Mouse (Mus musculus) kidney, embryonic 16.5 days (tissue): Measurements from ENCODE around the gene Gtpbp2. TPM values are rescaled to one million over a fixed set of nuclear protein-coding genes. Genes with fewer than 3 reads are reported as not detected.

Source experiments
- ATAC-seq: fragments of 200-750 bp; cut with Nextera tagmentation; 2 replicates; pipeline ENCODE4 v1.8.0; 2017; ENCODE audit warnings: moderate TSS enrichment; ENCODE audit not compliant: low FRiP score, low TSS enrichment
- H3K27ac ChIP-seq: fragments of 300-500 bp; sonication (generic); 2 replicates; pipeline ENCODE4 v1.5.1; 2014; ENCODE audit warnings: low read length
- H3K27me3 ChIP-seq: fragments of 300-500 bp; sonication (generic); 2 replicates; pipeline ENCODE4 v1.6.1; 2014; ENCODE audit warnings: low read length, control low read depth, mixed read lengths; ENCODE audit not compliant: insufficient read depth
- H3K36me3 ChIP-seq: fragments of 300-500 bp; sonication (generic); 2 replicates; pipeline ENCODE4 v1.6.1; 2014; ENCODE audit warnings: low read length, control low read depth, mixed read lengths; ENCODE audit not compliant: insufficient read depth
- H3K4me1 ChIP-seq: fragments of 300-500 bp; sonication (generic); 2 replicates; pipeline ENCODE4 v1.6.1; 2014; ENCODE audit warnings: low read length, control low read depth, mixed read lengths; ENCODE audit not compliant: insufficient read depth
- H3K4me2 ChIP-seq: fragments of 300-500 bp; sonication (generic); replicated peaks from 2 replicates; pipeline ENCODE4 v1.6.1; 2014; ENCODE audit warnings: low read depth, low read length
- H3K4me3 ChIP-seq: fragments of 300-500 bp; sonication (generic); 2 replicates; pipeline ENCODE4 v1.5.1; 2014; ENCODE audit warnings: mild to moderate bottlenecking, low read length
- H3K9ac ChIP-seq: fragments of 300-500 bp; sonication (generic); replicated peaks from 2 replicates; pipeline ENCODE4 v1.6.1; 2014; ENCODE audit warnings: low read length
- H3K9me3 ChIP-seq: fragments of 300-500 bp; sonication (generic); 2 replicates; pipeline ENCODE4 v1.6.1; 2016; ENCODE audit warnings: low read length, control low read depth
- WGBS: fragments of 180-500 bp; shearing (Covaris S2); extraction: QIAGEN DNeasy Blood & Tissue Kit; methylation state at CpG from one replicate; pipeline ENCODE4 v1.1.7; 2014; 5-methylcytosine and 5-hydroxymethylcytosine counted together
- polyA plus RNA-seq: library from polyadenylated mRNA; unstranded; fragments of >200 nt; fragmentation: Nextera tagmentation; extraction: Ambion mirVana; gene quantifications from 2 replicates; pipeline ENCODE4 v1.2.1, GENCODE M21; 2015

Gtpbp2 gene
- polyA plus RNA-seq, 1 experiment from 2014 or later = 44.8 TPM

DNA sequence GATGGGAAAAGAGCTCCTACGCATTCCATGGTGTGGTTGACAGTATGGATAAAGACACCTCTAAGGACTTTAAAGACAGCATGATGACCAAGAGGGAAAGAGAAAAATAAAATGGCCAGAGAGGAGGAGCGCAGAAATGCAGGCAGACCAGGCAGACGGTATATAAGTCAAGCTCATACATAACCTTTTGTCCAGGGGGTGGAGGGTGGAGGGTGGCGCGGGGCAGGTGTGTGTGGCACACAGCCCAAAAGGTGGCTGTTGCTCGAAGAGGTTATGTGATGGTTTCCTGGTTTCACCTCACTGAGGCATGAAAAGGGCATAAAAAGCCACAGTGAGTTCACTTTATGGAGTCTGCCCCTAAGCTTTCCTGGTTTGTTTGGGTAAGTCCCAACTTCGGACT lies 1.7 kb downstream of the Gtpbp2 start:
- no peak overlapping the region for H3K4me3 ChIP-seq
- no peaks in the 10 kb centered on the region for H3K9me3 ChIP-seq
- H3K9ac ChIP-seq = no peak overlapping the region
- no peaks in the 10 kb centered on the region for H3K27me3 ChIP-seq
- H3K27ac ChIP-seq = peak overlapping the region; percentile 36; the same call in 1 of the 2 replicates
- H3K36me3 ChIP-seq = peaks cover 39% of the 10 kb centered on the region
- peak overlapping the region; percentile 75; the same call in 1 of the 2 replicates for H3K4me2 ChIP-seq
- peaks cover 26% of the 10 kb centered on the region for H3K4me1 ChIP-seq
- no peak for ATAC-seq
- 78% methylated on average over 7 of the region's 7 CpGs for WGBS

DNA sequence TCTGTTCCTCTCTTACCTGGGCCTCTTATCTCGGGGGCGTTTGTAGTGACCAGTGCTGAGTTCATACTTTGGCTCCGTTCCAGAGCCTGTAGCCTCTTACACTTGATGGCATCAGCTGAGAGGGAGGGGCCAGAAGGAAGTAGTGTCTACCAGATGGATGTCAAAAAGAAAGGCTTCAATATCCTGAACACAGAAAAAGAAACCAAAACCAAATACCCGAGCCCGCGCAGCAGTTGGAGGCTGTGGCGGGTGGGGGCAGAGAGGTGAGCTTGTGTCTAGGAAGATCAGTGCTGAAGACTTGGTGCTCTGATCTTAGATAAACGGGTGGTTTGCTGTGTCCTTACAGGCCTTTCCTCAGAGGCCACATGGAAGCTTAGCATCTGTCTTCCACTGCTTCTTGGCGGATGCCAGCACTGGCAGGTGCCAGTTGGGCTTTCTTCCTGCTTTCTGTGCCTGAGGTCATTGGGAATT lies 2.2 kb downstream of the Gtpbp2 start:
- H3K4me1 ChIP-seq = peaks cover 26% of the 10 kb centered on the region
- no peak overlapping the region for H3K4me3 ChIP-seq
- no peak for ATAC-seq
- peak overlapping the region; percentile 36 for H3K27ac ChIP-seq
- peaks cover 43% of the 10 kb centered on the region for H3K36me3 ChIP-seq
- no peaks in the 10 kb centered on the region for H3K9me3 ChIP-seq
- no peaks in the 10 kb centered on the region for H3K27me3 ChIP-seq
- H3K4me2 ChIP-seq = peak overlapping the region; percentile 75
- no peak overlapping the region for H3K9ac ChIP-seq
- WGBS = 70% methylated on average over 9 of the region's 9 CpGs

DNA sequence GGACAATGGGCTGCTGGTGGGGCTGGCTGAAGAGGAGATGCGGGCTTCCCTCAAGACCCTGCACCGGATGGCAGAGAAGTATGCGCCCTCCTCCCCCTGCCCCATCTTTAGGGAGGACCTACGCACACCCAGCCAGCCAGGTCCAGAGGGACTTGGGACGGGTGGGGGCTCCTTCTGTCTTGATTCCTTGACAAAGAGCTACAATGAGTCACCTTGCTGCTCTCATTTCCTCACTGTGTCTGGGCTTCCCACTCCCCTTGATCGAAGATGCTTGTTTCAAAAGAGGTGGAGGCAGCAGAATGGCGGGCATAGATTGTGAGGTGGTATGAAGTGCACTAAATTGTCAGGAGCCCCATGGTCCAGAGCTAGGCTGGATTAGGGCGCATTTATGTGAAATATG lies 3.5 kb downstream of the Gtpbp2 start:
- no peak overlapping the region for H3K27ac ChIP-seq
- H3K4me3 ChIP-seq = no peak overlapping the region
- H3K9me3 ChIP-seq = no peaks in the 10 kb centered on the region
- ATAC-seq = no peak
- no peaks in the 10 kb centered on the region for H3K27me3 ChIP-seq
- no peak overlapping the region for H3K9ac ChIP-seq
- H3K36me3 ChIP-seq = peaks cover 55% of the 10 kb centered on the region
- 93% methylated on average over 8 of the region's 8 CpGs for WGBS
- H3K4me2 ChIP-seq = no peak overlapping the region
- peaks cover 26% of the 10 kb centered on the region for H3K4me1 ChIP-seq

DNA sequence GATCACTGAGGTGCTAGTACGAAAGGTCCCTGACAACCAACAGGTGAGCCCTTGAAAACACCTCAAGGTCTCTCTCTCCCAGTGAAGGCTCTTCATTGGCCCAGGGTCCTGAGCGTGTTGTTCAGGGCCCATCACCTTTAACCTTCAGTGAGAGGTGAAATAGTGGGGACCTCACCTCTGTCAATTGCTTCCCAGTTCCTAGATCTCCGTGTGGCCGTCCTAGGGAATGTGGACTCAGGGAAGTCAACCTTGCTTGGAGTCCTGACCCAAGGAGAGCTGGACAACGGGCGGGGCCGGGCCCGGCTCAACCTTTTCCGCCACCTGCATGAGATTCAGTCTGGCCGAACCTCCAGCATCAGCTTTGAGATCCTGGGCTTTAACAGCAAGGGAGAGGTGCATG lies 4.0 kb downstream of the Gtpbp2 start:
- no peak for ATAC-seq
- H3K36me3 ChIP-seq = peaks cover 60% of the 10 kb centered on the region
- no peaks in the 10 kb centered on the region for H3K9me3 ChIP-seq
- no peak overlapping the region for H3K27ac ChIP-seq
- H3K27me3 ChIP-seq = no peaks in the 10 kb centered on the region
- H3K4me2 ChIP-seq = no peak overlapping the region
- WGBS = 94% methylated on average over 10 of the region's 10 CpGs
- no peak overlapping the region for H3K4me3 ChIP-seq
- H3K9ac ChIP-seq = no peak overlapping the region
- peaks cover 21% of the 10 kb centered on the region for H3K4me1 ChIP-seq

DNA sequence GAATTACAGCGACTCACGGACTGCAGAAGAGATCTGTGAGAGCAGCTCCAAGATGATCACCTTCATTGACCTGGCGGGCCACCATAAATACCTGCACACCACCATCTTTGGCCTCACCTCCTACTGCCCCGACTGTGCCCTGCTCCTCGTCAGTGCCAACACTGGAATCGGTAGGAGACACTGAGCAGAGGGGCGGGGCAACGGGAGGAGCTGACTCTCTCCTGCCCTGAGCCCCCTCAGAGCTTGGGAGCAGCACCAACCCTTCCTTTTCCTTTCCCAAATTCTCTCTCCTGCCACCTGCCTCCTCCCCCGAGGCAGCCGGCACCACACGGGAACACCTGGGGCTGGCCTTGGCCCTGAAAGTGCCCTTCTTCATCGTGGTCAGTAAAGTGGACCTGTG lies 4.6 kb downstream of the Gtpbp2 start:
- Histone ChIP-seq H3K9ac (no peak overlapping the region), H3K9me3 (no peaks in the 10 kb centered on the region), H3K27ac (no peak overlapping the region), H3K27me3 (no peaks in the 10 kb centered on the region), H3K4me2 (no peak overlapping the region), H3K36me3 (peaks cover 65% of the 10 kb centered on the region), H3K4me3 (no peak overlapping the region), H3K4me1 (peaks cover 19% of the 10 kb centered on the region)
- WGBS = 86% methylated on average over 12 of the region's 12 CpGs
- ATAC-seq = no peak

DNA sequence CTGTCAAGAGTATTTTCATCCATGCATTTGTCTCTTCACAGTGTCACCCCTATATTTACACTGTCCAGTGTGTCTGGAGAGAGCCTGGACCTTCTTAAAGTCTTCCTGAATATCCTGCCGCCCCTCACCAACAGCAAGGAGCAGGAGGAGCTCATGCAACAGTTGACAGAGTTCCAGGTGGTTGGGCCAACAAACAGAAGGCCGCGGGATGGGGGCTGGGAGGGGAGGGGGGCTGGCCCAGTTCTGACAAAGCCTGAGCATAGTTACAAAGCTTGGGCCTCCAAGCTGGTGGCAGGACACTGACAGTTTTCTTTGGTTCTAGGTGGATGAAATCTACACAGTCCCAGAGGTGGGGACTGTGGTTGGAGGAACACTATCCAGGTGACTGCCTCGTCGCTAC lies 5.4 kb downstream of the Gtpbp2 start:
- H3K36me3 ChIP-seq = peaks cover 66% of the 10 kb centered on the region
- no peaks in the 10 kb centered on the region for H3K27me3 ChIP-seq
- H3K4me3 ChIP-seq = no peak overlapping the region
- H3K9me3 ChIP-seq = no peaks in the 10 kb centered on the region
- H3K9ac ChIP-seq = no peak overlapping the region
- no peak overlapping the region for H3K4me2 ChIP-seq
- WGBS = 78% methylated on average over 5 of the region's 5 CpGs
- H3K4me1 ChIP-seq = peaks cover 19% of the 10 kb centered on the region
- no peak overlapping the region for H3K27ac ChIP-seq
- ATAC-seq = no peak

DNA sequence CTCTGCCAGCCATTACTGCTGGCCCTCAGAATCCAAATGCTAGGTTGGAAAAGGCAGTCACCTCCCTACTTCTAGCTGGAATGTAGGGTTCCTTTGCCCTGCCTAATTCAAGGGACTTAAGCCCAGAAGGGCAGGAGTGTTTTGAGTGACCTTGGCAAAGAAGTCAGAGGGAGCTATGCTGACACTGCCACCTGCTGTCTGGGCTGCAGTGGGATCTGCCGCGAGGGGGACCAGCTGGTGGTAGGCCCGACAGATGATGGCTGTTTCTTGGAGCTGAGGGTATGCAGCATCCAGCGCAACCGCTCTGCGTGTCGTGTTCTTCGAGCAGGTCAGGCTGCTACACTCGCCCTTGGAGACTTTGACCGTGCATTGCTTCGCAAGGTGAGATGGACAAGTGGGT lies 6.2 kb downstream of the Gtpbp2 start:
- ATAC-seq = no peak
- WGBS = 90% methylated on average over 11 of the region's 11 CpGs

DNA sequence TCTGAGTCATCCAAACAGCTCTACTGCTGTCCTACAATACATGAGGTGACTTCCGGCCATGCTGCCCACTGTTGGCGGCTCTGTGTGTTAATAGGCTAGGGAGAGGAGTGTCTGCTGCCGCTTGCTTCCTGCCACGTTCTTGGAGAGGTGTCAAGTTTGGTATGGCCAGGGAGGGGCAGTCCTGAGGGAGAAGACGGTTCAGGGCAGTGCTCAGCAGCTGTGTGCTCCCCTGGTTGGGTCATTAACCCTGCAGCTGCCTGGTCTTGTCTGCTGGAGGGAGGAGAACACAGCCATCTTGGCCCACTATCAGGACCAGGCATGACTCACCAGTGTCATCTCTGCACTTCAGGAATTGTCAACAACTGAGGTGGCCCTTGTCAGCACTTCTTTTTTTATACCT lies 7.5 kb downstream of the Gtpbp2 start:
- no peaks in the 10 kb centered on the region for H3K9me3 ChIP-seq
- 32% methylated on average over 5 of the region's 5 CpGs for WGBS
- no peak overlapping the region for H3K27ac ChIP-seq
- H3K4me1 ChIP-seq = peaks cover 1% of the 10 kb centered on the region; the same call in 1 of the 2 replicates
- no peaks in the 10 kb centered on the region for H3K27me3 ChIP-seq
- no peak overlapping the region for H3K4me3 ChIP-seq
- no peak overlapping the region for H3K4me2 ChIP-seq
- no peak; the same call in 1 of the 2 replicates for ATAC-seq
- H3K36me3 ChIP-seq = peaks cover 79% of the 10 kb centered on the region
- H3K9ac ChIP-seq = no peak overlapping the region

More for the DNA sequence above, 6.2 kb downstream of the Gtpbp2 start:
- Histone ChIP-seq H3K4me2 (no peak overlapping the region), H3K9me3 (no peaks in the 10 kb centered on the region), H3K4me3 (no peak overlapping the region), H3K4me1 (peaks cover 14% of the 10 kb centered on the region), H3K27me3 (no peaks in the 10 kb centered on the region), H3K27ac (no peak overlapping the region), H3K36me3 (peaks cover 70% of the 10 kb centered on the region), H3K9ac (no peak overlapping the region)

DNA sequence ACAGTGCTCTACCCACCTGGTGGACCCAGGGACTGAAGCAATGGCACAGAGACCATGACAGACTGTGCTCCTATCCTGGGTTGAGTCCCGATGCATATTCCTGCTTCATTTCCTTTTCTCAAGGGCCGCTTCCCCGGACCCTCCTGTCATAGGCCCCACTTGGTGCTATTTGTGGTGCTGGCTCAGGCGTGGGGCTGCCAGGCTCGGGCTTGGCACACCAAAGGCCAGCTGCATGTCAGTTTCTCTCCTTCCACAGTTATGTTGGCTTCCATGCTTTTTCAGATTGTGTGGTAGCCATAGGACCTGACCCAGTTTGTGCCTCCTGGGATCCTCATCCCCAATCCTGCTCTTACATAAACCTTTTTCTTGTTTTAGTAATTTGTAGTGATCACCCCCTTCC lies 7.9 kb downstream of the Gtpbp2 start:
- Histone ChIP-seq H3K4me1 (no peaks in the 10 kb centered on the region), H3K9me3 (no peaks in the 10 kb centered on the region), H3K4me2 (no peak overlapping the region), H3K9ac (no peak overlapping the region), H3K36me3 (peaks cover 77% of the 10 kb centered on the region), H3K27ac (no peak overlapping the region), H3K4me3 (no peak overlapping the region), H3K27me3 (no peaks in the 10 kb centered on the region)
- 85% methylated on average over 5 of the region's 5 CpGs for WGBS
- ATAC-seq = no peak

DNA sequence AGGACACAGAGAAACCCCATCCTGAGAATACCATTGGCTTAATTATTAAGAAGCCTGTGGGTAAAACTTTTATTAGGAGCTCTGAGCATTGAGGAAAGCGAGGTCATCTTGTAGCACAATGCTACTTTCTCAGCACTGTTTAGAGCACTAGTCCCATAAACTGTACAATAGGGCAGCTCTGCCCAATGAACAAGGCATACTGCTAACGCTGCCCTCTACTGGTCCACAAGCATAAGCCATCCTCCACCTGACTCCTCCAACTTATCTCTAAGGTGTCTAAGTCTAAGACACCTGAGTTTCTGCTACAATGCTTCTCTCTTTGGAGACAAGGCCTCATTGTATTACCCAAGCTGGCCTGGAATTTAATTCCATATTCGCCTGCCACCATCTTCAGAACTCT lies 9.7 kb downstream of the Gtpbp2 start:
- Histone ChIP-seq H3K9ac (no peak overlapping the region), H3K4me1 (no peaks in the 10 kb centered on the region), H3K4me3 (no peak overlapping the region), H3K4me2 (no peak overlapping the region), H3K27ac (no peak overlapping the region), H3K27me3 (no peaks in the 10 kb centered on the region), H3K36me3 (peaks cover 60% of the 10 kb centered on the region), H3K9me3 (no peaks in the 10 kb centered on the region)
- ATAC-seq = no peak; the same call in 1 of the 2 replicates
- WGBS = 72% methylated on average over 3 of the region's 3 CpGs
